Mouse (Mus musculus) bone marrow, adult 2 months (tissue): ENCODE data around the gene Vwf. TPM values are rescaled to one million over a fixed set of nuclear protein-coding genes. Genes with fewer than 3 reads are reported as not detected.

Experiments used
- H3K27ac ChIP-seq: fragments of 200-500 bp; 2 replicates; pipeline ENCODE4 v1.5.1; 2012; ENCODE audit warnings: low read depth, mild to moderate bottlenecking, control low read depth, inconsistent platforms, low read length; ENCODE audit not compliant: control insufficient read depth, poor library complexity, insufficient read depth
- H3K4me1 ChIP-seq: fragments of 200-500 bp; 2 replicates; pipeline ENCODE4 v1.6.1; 2011; ENCODE audit warnings: low read length; ENCODE audit not compliant: control insufficient read depth, insufficient read depth
- H3K4me3 ChIP-seq: fragments of 200-500 bp; replicated peaks from 2 replicates; pipeline ENCODE3; 2011; ENCODE audit warnings: mild to moderate bottlenecking, low read depth, low read length, control low read depth; ENCODE audit not compliant: control insufficient read depth
- CTCF ChIP-seq: fragments of 200-500 bp; IDR thresholded peaks from 2 replicates; pipeline ENCODE4 v1.5.1; 2011; ENCODE audit warnings: low read length, control low read depth; ENCODE audit not compliant: control insufficient read depth, insufficient read depth
- POLR2A ChIP-seq: fragments of 200-500 bp; IDR thresholded peaks from 2 replicates; pipeline ENCODE4 v1.6.1; 2011; ENCODE audit warnings: low read depth, mild to moderate bottlenecking, control low read depth, low read length, borderline replicate concordance; ENCODE audit not compliant: control insufficient read depth
- WGBS: fragments of 180-500 bp; shearing (Covaris S2); methylation state at CpG from one replicate; pipeline ENCODE4 v1.1.7; 2018; 5-methylcytosine and 5-hydroxymethylcytosine counted together
- polyA plus RNA-seq: library from polyadenylated mRNA; stranded (reverse); fragments of >200 nt; gene quantifications from 2 replicates; pipeline ENCODE4 v1.2.4, GENCODE M21; 2011; ENCODE audit warnings: low replicate concordance; ENCODE audit not compliant: missing spikeins, insufficient read depth, insufficient read length

Vwf gene
- polyA plus RNA-seq, 1 experiment = 147 TPM

DNA sequence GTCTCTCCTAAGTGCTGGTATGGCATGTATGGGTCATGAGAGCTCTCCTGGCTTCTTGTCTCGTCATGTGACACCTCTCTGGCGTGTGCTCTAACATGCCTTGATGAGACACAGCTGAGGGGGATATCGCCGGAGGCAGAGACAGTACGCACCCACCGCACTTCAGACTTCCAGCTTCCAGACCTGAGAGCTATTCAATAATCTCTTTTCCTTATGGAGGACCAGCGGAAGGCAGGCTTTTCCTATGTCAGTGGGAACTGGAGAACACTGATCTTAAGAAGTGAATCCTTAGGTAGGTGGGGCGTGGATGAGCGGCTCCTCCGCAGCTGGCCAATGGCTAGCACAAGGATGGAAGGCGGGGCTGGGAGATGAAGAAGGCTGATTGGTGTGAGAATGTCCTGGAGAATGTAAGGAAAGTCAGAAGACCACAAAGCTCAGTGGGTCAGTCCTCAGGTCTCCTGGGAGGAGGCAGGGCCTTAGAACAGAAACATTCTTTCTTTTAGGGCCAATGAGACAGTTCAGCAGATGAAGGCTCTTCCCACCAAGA, 13.4 kb upstream of the Vwf start:
- Histone ChIP-seq H3K4me3 (no peak overlapping the region), H3K27ac (no peak overlapping the region), H3K4me1 (no peaks in the 10 kb centered on the region)
- 92% methylated on average over 11 of the region's 11 CpGs for WGBS
- TF ChIP-seq POLR2A = no peak
- no peak for TF ChIP-seq CTCF

DNA sequence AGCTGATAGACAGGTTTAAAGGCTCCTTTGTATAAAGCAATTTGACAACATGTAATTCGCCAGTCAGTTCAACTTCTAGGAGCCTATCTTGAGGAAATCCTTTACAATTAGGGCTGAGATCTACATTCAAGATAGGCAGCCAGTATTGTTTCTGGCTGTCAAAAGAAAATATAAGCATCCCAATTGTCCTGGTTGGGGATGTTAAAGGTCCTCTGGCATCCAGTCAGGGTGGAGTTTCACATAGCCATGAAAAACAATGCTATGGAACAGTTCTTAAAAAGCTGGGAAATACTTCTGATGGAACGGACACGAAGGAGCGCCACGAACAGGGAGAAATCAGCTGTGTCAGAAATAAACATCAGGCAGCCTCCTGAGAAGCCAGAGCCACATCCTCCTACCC, 11.6 kb upstream of the Vwf start:
- Histone ChIP-seq H3K27ac (no peak overlapping the region), H3K4me1 (no peaks in the 10 kb centered on the region), H3K4me3 (no peak overlapping the region)
- 79% methylated on average over 5 of the region's 5 CpGs for WGBS
- TF ChIP-seq CTCF (no peak), POLR2A (no peak)

DNA sequence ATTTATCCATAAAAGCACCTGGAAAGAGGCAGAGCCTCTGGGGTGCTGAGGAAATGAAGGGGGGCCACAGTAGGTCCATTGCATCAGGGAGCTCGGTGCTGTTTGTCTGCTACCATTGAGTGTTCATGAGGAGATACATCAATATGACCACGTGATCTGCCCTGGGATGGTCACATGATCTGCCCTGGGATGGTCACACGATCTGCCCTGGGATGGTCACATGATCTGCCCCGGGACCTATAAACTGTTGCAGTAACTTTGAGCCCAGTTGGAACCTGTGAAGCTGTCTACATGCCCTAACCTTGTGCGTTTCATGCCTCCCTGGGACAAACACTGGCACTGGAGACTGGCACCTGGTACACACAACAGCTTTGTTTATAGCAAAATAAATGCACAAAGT, 8.1 kb upstream of the Vwf start:
- H3K27ac ChIP-seq = no peak overlapping the region
- H3K4me3 ChIP-seq = no peak overlapping the region
- H3K4me1 ChIP-seq = peaks cover 2% of the 10 kb centered on the region
- TF ChIP-seq POLR2A = no peak
- TF ChIP-seq CTCF = no peak
- 70% methylated on average over 5 of the region's 5 CpGs for WGBS

DNA sequence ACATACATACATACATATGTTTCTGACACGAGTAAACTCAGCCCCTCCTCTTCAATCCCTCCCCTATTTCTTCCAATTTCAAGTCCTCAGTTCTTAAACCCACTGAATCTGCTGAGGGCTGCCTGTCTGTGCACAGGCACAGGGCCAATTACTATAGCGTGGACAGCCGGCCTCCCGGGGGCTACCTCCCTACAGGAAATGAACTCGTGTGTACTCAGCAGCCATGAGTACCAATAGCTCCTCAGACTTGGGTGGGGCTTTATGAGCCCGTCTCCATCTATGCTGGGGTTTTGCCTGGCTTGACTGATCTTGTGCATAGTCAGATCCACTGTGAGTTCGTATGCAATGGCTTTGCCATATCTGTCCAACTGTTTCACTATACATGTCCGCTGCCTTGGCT, 7.2 kb upstream of the Vwf start:
- 29% methylated on average over 8 of the region's 8 CpGs for WGBS
- Histone ChIP-seq H3K4me1 (peaks cover 2% of the 10 kb centered on the region), H3K4me3 (no peak overlapping the region), H3K27ac (no peak overlapping the region)
- TF ChIP-seq CTCF = no peak
- no peak for TF ChIP-seq POLR2A

DNA sequence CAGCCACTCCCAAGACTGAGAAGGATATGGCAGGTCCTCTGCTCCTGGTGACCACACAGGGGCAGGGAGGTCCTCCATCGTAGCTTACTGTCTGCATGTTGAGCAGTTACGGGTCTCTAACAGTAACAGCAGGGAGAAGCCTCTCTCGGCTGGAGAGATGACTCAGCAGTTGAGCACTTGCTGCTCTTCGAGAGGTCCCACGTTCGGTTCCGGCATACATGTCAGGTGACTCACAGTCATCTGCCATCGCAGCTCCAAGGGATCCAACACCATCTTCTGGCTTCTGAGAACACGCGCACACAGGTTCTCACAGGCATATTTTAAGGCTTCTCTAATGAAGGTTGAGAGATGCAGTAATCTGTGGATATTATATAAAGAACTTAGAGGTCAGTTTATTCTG, 6.4 kb upstream of the Vwf start:
- TF ChIP-seq POLR2A (no peak), CTCF (no peak)
- Histone ChIP-seq H3K4me1 (peaks cover 2% of the 10 kb centered on the region), H3K4me3 (no peak overlapping the region), H3K27ac (no peak overlapping the region)
- WGBS = 33% methylated on average over 10 of the region's 10 CpGs

DNA sequence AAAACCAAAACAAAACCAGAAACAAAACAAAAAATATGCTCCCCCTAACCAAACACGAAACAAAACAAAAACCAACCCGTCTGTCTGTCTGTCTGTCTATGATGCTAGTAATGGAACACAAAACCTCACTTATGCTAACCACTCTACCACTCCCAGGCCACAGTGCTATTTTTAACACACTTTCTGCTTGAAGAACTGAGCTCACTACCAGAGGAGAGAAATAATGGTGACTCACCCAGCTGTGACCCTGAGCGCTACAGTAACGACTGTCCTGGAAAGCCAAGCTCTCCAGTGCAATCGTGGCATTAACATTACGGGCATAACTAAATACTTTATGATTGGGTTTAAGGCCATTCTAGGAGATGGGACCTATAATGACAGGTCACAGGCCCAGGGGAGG, 5.7 kb upstream of the Vwf start:
- Histone ChIP-seq H3K4me3 (no peak overlapping the region), H3K27ac (no peak overlapping the region), H3K4me1 (peaks cover 2% of the 10 kb centered on the region)
- 50% methylated on average over 6 of the region's 6 CpGs for WGBS
- TF ChIP-seq CTCF (no peak), POLR2A (no peak)

DNA sequence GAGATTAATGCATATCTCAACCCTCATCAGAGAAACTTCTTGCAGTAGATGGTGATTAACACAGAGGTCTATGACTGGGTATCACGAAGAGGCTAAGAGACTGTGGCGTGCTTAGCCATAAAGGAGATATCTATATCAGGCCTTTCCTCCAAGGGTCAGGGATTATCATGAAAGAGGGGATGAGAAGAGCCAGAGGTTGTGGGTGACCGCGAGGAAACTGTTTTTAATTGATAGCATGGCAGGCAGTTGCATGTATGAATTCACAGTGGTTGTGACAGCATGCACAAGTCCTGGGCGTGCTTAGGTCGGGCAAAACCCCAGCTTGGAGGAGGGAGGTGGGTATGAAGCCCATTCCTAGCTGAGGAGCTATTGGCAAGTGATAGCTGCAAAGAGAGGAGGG, 5.3 kb upstream of the Vwf start:
- peaks cover 2% of the 10 kb centered on the region for H3K4me1 ChIP-seq
- 57% methylated on average over 6 of the region's 6 CpGs for WGBS
- no peak overlapping the region for H3K27ac ChIP-seq
- TF ChIP-seq POLR2A (no peak), CTCF (no peak)
- H3K4me3 ChIP-seq = no peak overlapping the region

DNA sequence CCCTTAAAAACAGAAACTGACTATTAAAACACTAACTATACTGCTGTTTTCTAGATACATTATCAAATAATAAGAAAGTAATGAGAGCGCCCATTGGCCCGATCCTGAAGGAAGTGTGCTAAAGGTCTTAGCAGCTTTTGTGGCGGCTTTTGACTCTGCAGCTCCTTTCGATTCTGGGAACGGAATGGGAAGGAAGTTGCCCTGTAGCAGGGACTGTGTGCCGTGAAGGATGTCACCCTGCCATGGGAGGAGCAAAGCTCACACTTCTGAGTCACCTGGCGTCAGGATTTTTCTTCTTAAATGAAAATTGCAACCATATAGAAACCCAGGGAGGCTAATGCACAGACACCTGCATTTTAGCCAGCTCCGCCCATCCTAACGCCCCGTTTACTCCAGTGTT, 1.8 kb downstream of the Vwf start:
- Histone ChIP-seq H3K27ac (no peak overlapping the region), H3K4me1 (no peaks in the 10 kb centered on the region; the same call in 1 of the 2 replicates), H3K4me3 (no peak overlapping the region)
- TF ChIP-seq CTCF = no peak
- no peak for TF ChIP-seq POLR2A
- WGBS = 11% methylated on average over 10 of the region's 10 CpGs

DNA sequence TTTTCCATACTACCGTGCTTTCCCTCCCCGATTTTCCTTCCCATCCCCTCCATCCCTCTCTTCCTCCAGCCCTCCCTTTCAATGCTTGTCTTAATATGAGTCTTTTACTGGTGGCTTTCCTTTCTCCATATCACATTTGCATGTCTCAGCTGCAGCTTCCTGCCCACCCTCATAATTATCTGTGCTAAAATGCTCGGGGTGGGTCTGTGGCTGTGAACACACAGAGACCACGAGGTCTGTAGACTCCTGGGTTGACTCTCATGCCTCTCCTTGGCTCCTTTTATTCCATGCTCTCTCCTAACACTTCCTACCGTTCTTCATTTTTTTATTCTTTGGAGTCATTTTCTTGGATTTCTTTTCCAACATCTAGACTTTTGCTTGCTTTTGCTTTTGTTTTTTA, 3.6 kb downstream of the Vwf start:
- Histone ChIP-seq H3K4me1 (no peaks in the 10 kb centered on the region; the same call in 1 of the 2 replicates), H3K4me3 (no peak overlapping the region), H3K27ac (no peak overlapping the region)
- WGBS = 47% methylated on average over 5 of the region's 5 CpGs
- TF ChIP-seq CTCF (no peak), POLR2A (no peak)
